Mouse (Mus musculus) heart, embryonic 11.5 days (tissue): Measurements from ENCODE around the gene Gm3252. TPM values are rescaled to one million over a fixed set of nuclear protein-coding genes. Genes with fewer than 3 reads are reported as not detected.
A peak's percentile ranks its signal among the peaks of the same experiment; 100 is the strongest.
"Not testable (repeated sequence)": the region's sequence is repeated elsewhere in the genome, so short reads cannot be mapped to it uniquely, and the experiment has no call there.

Experiments
- ATAC-seq: fragments of 200-750 bp; cut with Nextera tagmentation; replicated peaks from 2 replicates; pipeline ENCODE4 v1.8.0; 2017; ENCODE audit warnings: moderate library complexity; ENCODE audit not compliant: insufficient number of reproducible peaks, low FRiP score, low TSS enrichment
- H3K27ac ChIP-seq: fragments of 300-500 bp; sonication (generic); 2 replicates; pipeline ENCODE4 v1.5.1; 2014; ENCODE audit warnings: mild to moderate bottlenecking, low read depth, low read length
- H3K27me3 ChIP-seq: fragments of 300-500 bp; sonication (generic); 2 replicates; pipeline ENCODE4 v1.6.1; 2014; ENCODE audit warnings: mild to moderate bottlenecking, low read length, mixed read lengths; ENCODE audit not compliant: control insufficient read depth, insufficient read depth
- H3K36me3 ChIP-seq: fragments of 300-500 bp; sonication (generic); 2 replicates; pipeline ENCODE4 v1.6.1; 2014; ENCODE audit warnings: mild to moderate bottlenecking, low read length, moderate library complexity, mixed read lengths; ENCODE audit not compliant: control insufficient read depth, insufficient read depth
- H3K4me1 ChIP-seq: fragments of 300-500 bp; sonication (generic); 2 replicates; pipeline ENCODE4 v1.6.1; 2014; ENCODE audit warnings: low read length; ENCODE audit not compliant: control insufficient read depth, insufficient read depth
- H3K4me2 ChIP-seq: fragments of 300-500 bp; sonication (generic); 2 replicates; pipeline ENCODE4 v1.6.1; 2014; ENCODE audit warnings: mild to moderate bottlenecking, moderate library complexity
- H3K4me3 ChIP-seq: fragments of 300-500 bp; sonication (generic); 2 replicates; pipeline ENCODE4 v1.5.1; 2014; ENCODE audit warnings: low read depth, low read length
- H3K9ac ChIP-seq: fragments of 300-500 bp; sonication (generic); 2 replicates; pipeline ENCODE4 v1.6.1; 2014; ENCODE audit warnings: mild to moderate bottlenecking, low read depth, low read length, moderate library complexity
- H3K9me3 ChIP-seq: fragments of 300-500 bp; sonication (generic); replicated peaks from 2 replicates; pipeline ENCODE4 v1.6.1; 2016; ENCODE audit warnings: low read length; ENCODE audit not compliant: control insufficient read depth
- WGBS: fragments of 180-500 bp; shearing (Covaris S2); extraction: QIAGEN DNeasy Blood & Tissue Kit; methylation state at CpG from one replicate; pipeline ENCODE4 v1.1.7; 2014; ENCODE audit not compliant: insufficient replicate concordance; 5-methylcytosine and 5-hydroxymethylcytosine counted together
- polyA plus RNA-seq: library from polyadenylated mRNA; unstranded; fragments of >200 nt; fragmentation: Nextera tagmentation; extraction: Ambion mirVana; gene quantifications from 2 replicates; pipeline ENCODE4 v1.2.1, GENCODE M21; 2014

Gene Gm3252
- 0.70 and 0.77 TPM in 2 replicates for polyA plus RNA-seq

DNA sequence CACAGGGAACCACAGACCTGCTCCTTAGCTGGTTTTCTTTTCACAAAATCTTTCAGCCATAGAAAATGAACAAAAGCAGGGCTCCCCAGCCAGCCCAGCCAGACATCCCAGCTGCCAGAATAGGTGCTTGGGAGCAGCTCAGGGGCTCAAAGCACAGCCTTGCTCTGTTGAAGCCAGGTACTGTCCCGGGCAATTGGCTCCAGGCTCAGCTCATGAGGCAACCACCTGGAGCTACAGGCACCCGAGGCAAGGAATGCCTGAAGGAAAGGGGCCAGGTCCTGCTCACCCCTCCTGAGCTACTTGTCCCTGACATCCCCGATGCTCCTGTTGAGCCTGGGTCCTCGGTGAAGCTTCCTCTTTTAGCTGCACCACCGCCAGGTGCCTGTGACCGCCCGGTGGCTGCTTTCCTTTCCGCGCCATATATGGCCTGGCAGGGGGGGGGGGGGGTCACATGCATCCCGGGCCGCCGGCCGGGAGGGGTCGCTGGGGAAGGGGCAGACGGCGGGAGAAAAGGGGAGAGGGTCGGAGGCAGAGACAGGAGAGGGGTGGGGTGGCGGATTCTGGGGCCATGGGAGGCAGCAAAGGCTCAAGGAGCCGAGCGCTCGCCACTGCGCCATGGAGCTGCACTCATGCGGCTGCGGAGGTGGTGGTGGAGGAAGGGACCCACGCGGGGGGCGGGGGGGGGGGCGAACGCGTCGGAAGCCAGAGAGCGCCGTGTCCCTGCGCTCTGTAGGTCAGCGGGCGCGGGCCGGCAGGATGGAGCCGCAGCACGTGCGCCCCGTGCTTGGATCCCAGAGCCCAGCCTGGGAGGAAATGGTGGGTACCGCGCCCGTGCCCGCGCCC is at the start of gene Gm3252:
TSS of gene Gm3252 (plus strand) at position 738 of the 843 bp plus-strand sequence.
- peak within 1 kb of the TSS; percentile 37 for H3K4me2 ChIP-seq
- H3K9me3 ChIP-seq, ATAC-seq, H3K9ac ChIP-seq, H3K4me1 ChIP-seq, H3K27ac ChIP-seq, H3K36me3 ChIP-seq, H3K27me3 ChIP-seq: not testable (repeated sequence)
- under 1% methylated on average over 8 of the region's 47 CpGs for WGBS
- H3K4me3 ChIP-seq = peak within 1 kb of the TSS; percentile 21; the same call in 1 of the 2 replicates

DNA sequence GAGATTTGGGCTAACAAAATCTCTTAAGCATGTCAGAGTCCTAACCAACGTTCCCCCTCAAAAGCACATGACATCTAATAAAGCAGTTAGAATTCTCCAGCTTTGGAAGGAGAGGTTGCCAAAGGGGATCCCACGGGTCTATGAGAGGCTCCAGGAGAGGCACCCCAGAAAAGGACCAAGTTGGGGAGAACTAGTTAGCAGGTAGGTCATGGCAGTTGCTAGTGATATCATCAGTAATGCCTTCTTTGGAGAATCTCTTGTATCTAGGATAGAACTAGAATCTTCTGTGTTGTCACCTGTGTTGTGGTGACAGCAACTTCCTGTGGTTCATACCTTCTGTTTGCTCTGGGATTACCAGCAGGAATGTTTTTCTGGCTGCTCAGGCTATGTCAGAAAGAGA is 17.6 kb upstream of the Gm3252 start, which contains the start of gene Gm7876:
TSS of gene Gm7876 (plus strand) at position 301 of the 400 bp plus-strand sequence.
- not testable (repeated sequence) for H3K4me2 ChIP-seq, H3K9me3 ChIP-seq
- 68% methylated on average over 1 of the region's 2 CpGs for WGBS

GRCm38 (mm10) chr14:4776037-4776436 is 49.5 kb downstream of the Gm3252 start, which contains the start of gene Gm9602:
TSS of gene Gm9602 (plus strand) at chr14:4776337.
- not testable (repeated sequence) for ATAC-seq, H3K4me3 ChIP-seq, H3K4me1 ChIP-seq, H3K9ac ChIP-seq, H3K4me2 ChIP-seq, H3K27ac ChIP-seq, H3K9me3 ChIP-seq, H3K36me3 ChIP-seq, H3K27me3 ChIP-seq
- WGBS = no CpG with 5 or more reads among the region's 2 CpGs

More for the DNA sequence above, 17.6 kb upstream of the Gm3252 start, which contains the start of gene Gm7876:
- H3K36me3 ChIP-seq, H3K27ac ChIP-seq, H3K27me3 ChIP-seq, H3K4me1 ChIP-seq, H3K9ac ChIP-seq, H3K4me3 ChIP-seq, ATAC-seq: not testable (repeated sequence)

Other genes starting within 250 kb of the Gm3252 start
- not detected in 2 replicates for gene Gm3182, start 245.0 kb upstream of the Gm3252 start, polyA plus RNA-seq
- gene Gm3047, start 171.4 kb upstream of the Gm3252 start, polyA plus RNA-seq = not detected in 2 replicates
- gene Gm8159, start 94.4 kb upstream of the Gm3252 start, polyA plus RNA-seq = 0.20 TPM in 1 of 2 replicates, not detected in the other
- 0.79 and 1.2 TPM in 2 replicates for gene Gm3239, start 62.6 kb upstream of the Gm3252 start, polyA plus RNA-seq
- 0.20 TPM in 1 of 2 replicates, not detected in the other for gene Gm7876, start 17.5 kb upstream of the Gm3252 start, polyA plus RNA-seq
- not detected in 2 replicates for gene Gm9602, start 49.6 kb downstream of the Gm3252 start, polyA plus RNA-seq
- not detected in 2 replicates for gene Gm3269, start 111.3 kb downstream of the Gm3252 start, polyA plus RNA-seq
- 1.9 and 2.8 TPM in 2 replicates for gene Gm3264, start 128.8 kb downstream of the Gm3252 start, polyA plus RNA-seq
- gene Gm3278, start 165.6 kb downstream of the Gm3252 start, polyA plus RNA-seq = 0.24 TPM in 1 of 2 replicates, not detected in the other